Mouse (Mus musculus) heart, adult 8-10 months (tissue): ENCODE measurements around the gene Lyg1. TPM values are rescaled to one million over a fixed set of nuclear protein-coding genes. Genes with fewer than 3 reads are reported as not detected.
"Not testable (repeated sequence)": the region's sequence is repeated elsewhere in the genome, so short reads cannot be mapped to it uniquely, and the experiment has no call there.

Experiments
- DNase-seq: peaks from one replicate; pipeline ENCODE4 v3.0.0; 2022; ENCODE audit warnings: low spot score
- total RNA-seq, 4 experiments: library from RNA; stranded (reverse); gene quantifications; 2 replicates each; pipeline ENCODE4 v1.2.4; 2022

Lyg1 gene
- not detected for total RNA-seq

DNA sequence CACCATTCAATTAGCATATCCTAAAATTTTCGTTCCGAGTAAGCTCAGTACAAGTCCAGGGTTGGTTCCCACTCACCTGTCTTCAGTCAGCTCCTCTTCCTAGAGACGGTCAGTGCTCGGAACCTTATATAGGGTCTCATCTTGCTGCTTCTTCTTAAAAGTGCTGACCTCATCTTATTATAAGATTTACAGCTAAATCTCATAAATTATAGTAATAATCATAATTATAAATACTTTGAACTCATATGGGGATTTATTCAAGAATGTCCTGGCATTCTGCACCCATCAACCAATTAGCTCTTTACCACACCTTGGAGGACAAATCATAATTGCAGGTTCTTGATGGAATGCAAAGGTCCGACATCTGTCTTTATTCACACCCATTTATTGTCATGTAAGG lies at the start of gene Lyg1:
Gene Lyg1, minus strand, starts transcription at position 101 of the 400 bp plus-strand sequence.
- DNase-seq: no peak

GRCm38 (mm10) chr1:38006741-38007140 lies 49.2 kb upstream of the Lyg1 start:
- no peak for DNase-seq

- no peak for DNase-seq
Measured at GRCm38 (mm10) chr1:38003046-38003445, 45.5 kb upstream of the Lyg1 start.

- DNase-seq: no peak
Measured at GRCm38 (mm10) chr1:38001956-38002355, 44.4 kb upstream of the Lyg1 start.

DNA sequence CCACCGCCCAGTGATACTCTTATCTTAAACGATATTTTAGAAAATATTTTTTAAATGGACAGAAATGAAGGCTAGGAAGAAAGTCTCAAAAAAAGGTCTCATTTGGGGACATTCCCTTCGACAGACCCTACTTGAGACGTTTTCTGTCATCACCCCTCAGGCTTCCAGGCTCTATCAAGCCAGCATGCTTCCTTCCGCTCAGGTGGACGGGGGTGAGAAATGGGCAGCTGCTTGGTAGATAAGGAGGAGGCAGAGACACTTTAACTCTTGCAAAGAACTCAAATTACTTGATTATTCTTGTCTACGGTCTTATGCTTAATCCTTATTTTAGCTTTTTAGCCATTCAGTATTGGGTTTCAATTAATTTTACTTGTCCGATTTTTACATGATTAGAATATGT lies 43.3 kb upstream of the Lyg1 start:
- no peak for DNase-seq

- no peak for DNase-seq
Measured at GRCm38 (mm10) chr1:37999552-37999951, 42.0 kb upstream of the Lyg1 start.

- DNase-seq: no peak
Measured at GRCm38 (mm10) chr1:37998371-37999199, 41.0 kb upstream of the Lyg1 start.

DNA sequence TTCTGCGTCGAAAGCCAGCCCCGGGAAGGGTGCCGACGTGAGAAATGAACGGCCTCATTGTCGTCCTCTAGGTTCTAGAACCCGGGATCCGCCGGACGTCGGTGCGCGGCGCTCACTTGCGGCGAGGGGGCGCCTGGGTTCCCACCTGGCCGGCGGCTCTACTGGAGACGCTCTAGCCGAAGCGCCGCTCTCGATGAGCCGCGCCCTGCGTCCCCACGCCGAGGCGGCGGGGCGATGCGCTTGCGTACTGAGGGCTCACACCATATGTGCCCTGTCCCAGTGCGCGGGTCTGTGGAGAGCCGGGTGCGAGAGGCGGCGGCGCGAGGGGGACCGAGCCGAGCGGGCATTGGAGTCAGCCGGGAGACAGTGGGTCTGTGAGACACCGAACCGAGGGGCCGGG lies 40.3 kb upstream of the Lyg1 start, which contains the start of the genes Txndc9 and Eif5b:
Gene Txndc9, minus strand, starts transcription at position 27 of the 400 bp plus-strand sequence.
Gene Eif5b, plus strand, starts transcription at position 144 of the 400 bp plus-strand sequence.
- DNase-seq: peak; percentile 94

GRCm38 (mm10) chr1:37996877-37997484 lies 39.4 kb upstream of the Lyg1 start:
- peak; percentile 100 for DNase-seq

DNA sequence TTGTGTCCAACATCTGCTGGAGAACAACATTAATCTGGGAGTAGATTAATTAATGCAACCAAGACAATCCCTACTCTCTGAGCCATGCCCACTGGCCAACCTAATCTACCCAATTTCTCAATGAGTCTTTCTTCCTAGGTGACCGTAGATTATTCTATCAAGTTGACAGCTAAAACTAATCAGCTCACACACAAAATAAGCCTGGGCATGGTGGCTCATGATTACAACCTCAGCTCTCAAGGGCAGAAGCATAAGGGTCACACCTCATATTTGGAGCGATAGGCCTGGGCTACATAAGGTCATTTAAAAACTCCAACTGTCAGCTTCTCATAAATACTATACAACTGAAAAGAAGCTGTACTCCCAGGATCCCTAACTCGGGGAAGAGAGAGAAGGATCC lies 38.7 kb upstream of the Lyg1 start:
- DNase-seq: no peak

DNA sequence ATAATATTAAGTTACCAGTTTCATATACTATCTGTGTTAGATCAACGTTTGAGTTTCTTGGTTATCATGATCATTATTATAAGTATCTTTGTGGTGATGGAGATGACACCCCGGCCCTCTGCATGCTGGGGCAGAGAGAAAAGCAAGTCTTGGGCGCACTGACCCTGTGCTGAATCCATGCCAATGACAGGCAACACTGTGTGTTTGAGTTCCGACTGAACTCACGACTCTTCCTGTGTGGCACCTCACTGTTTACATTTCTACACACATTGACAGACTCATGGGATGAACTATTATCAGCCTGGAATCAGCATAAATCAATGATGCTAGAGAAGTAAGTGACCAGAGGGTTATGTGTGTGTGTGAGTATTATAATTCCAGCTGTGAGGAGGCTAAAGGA lies 30.3 kb upstream of the Lyg1 start:
- DNase-seq: no peak

DNA sequence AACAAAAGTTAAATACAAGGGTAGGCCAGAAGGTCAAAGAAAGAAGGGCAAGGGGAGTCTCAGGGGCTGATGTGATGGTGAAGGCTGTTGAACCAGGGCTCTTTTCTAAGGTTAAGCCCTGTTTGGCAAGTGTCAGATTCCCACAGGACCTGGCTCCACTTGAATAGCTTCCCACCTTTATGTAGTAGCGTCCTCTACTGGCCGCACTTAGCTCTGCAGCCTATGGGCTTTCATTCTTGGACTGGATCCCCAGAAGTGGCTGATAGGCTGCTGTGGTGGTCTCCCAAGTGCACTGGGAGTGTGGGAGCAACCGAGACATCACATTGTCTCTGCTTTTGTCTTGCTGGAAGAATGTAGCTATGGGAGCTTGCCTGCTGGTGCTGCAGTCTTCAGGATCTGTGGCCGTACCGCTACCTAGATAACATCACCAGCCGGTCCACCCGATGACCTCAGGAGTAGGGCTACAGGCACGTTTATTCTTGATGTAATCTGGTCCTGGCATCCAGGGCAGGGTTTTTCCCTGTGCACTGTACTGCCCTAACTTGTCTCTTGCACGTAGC lies 28.3 kb upstream of the Lyg1 start:
- DNase-seq: no peak

DNA sequence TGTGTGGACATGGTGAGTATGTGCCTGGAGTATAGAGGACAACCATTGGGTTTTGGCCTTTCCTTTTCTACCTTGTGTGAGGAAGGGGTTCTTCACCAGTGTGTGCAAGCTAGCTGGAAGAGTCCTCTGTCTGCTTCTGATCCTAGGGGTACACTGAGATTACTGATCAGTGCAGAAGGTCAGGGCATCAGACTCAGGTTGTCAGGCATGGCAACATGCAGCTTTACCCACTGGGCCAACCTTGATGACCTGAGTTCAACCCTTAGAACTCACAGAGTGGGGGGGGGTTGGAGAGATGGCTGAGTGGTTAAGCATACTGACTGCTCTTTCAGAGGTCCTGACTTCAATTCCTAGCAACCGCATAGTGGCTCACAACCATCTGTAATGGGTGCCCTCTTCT lies 26.8 kb upstream of the Lyg1 start:
- DNase-seq: no peak

DNA sequence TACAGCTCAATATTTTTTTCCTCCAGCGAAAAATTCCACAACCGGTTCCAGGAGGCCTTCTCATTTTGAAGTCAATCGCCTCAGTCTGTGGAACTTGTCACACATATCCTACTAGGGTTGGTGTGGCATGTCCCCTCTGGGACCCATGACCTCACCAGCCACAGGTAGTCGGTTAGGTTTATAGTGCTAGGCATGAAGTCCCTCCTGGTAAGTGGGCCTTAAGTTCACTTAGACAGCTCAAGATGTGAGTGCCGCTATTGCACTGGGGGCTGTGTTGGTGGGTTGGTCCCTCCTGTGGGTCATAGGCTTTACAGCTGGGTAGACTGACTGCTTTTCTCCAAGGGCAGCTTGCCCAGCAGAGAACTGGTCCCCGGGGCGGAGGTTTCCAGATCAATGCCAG lies 19.7 kb upstream of the Lyg1 start:
- DNase-seq: no peak

GRCm38 (mm10) chr1:37976666-37977065 lies 19.1 kb upstream of the Lyg1 start:
- not testable (repeated sequence) for DNase-seq

- no peak for DNase-seq
Measured at GRCm38 (mm10) chr1:37971520-37971919, 14.0 kb upstream of the Lyg1 start.

GRCm38 (mm10) chr1:37968746-37969145 lies 11.2 kb upstream of the Lyg1 start:
- DNase-seq: no peak

- DNase-seq: no peak
Measured at GRCm38 (mm10) chr1:37965571-37965970, 8.0 kb upstream of the Lyg1 start.

GRCm38 (mm10) chr1:37959486-37959885 lies 1.9 kb upstream of the Lyg1 start:
- DNase-seq: no peak

DNA sequence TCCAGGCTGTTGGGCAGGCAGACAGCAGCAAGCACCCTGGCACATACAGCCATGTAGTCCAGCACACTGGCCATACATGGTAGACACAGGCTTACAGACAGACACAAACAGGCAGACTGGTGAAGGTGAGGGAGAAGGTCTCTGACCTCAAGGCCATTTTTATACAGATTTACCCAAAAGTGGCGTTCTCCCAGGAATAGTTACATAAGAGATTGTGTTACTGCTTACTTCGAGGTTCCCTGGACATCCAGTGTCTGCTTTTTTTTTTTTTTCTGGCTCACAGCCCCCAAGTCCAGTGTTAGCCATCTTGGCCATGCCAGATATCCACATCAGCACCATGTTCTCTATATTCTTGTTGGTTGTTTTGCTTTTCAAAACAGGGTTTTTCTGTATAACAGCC lies 957 bp upstream of the Lyg1 start:
- no peak for DNase-seq

DNA sequence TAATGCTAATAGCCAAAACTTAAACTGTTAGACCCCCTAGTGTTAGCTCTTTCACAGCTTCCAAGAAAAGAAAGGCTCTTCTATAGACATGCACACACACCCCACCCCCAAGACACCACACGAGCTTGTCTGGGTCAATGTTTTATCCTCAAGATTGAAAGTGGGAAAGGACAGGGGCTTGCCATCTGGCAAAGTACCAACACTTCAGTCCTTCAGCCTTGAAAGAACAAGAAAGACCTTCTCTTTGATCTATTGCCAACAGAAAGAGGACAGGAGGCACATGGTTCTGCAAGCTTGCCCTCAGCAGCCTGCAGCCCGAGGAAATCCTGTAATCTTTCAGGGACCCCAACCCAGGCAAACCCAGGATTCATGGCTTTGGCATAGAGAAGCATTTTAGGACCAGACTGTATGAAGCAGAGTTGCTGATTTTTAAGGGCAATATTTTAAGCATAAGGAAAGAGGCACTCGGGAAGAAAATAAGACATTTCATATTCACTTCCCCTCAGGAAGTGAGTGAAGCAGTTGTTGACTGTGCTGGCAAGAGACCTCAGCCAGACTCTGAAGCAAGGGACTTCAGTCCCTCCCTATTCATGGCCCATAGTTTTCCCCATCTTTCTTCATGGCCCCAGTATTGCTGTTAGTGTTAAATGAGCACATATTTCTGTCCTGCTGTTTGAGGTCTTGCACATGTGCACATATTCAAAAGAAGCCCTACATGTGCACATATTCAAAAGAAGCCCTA lies 698 bp downstream of the Lyg1 start:
- DNase-seq: no peak

DNA sequence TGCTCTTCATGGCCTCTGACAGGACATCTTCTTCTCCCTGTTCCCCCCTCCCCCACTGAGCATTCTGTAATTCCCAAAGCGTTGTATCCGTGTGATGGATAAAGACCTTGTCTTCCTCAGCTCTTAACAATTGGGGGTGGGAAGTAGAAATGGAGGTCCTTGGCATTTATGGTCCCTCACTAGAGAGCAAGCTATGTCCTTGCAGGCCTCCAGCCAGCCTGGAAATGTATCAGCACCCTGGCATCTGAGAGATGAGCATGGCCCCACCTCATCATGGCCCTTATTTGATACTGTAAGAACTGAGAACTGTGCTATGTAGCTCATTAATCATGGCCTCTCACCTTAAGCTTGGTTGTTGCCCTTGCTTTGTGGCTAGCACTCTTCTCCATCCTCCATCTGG lies 2.3 kb downstream of the Lyg1 start:
- no peak for DNase-seq
